Mouse (Mus musculus) CH12F3 (cell line): ENCODE measurements at regions not wholly inside any gene's neighbourhood (a gene's known extent, or its start where the extent isn't known, plus 50 kb on each side); places are given as distances from the start of the nearest gene placed in this dataset.

Experiments used
- in situ Hi-C: fragments of 300-500 bp; cut with MboI; formaldehyde crosslinking; loops from 2 replicates; pipeline ENCODE4 v1.14.3; 2020; ENCODE audit warnings: low sequenced_read_pairs

- in situ Hi-C loops, result no loop called here
Observed at GRCm38 (mm10) chr9:52323226-52323625, 154.9 kb upstream of the Zc3h12c start.

GRCm38 (mm10) chr9:52301521-52301920 is 133.1 kb upstream of the Zc3h12c start:
- in situ Hi-C loops, result loop anchor here (5.0 kb wide), 1 partner anchor 46 kb away; no protein-coding TSS in a partner anchor

- in situ Hi-C loops, result loop anchor here (25.0 kb wide), 2 partner anchors 311 to 986 kb away; no protein-coding TSS in a partner anchor
Observed at GRCm38 (mm10) chr9:52298329-52298728, 130.0 kb upstream of the Zc3h12c start.

GRCm38 (mm10) chr9:52294699-52295098 is 126.3 kb upstream of the Zc3h12c start:
- in situ Hi-C loops, result loop anchor here (25.0 kb wide), 2 partner anchors 307 to 982 kb away; no protein-coding TSS in a partner anchor

GRCm38 (mm10) chr9:52289069-52289468 is 120.7 kb upstream of the Zc3h12c start:
- in situ Hi-C loops, result loop anchor here (10.0 to 25.0 kb wide), 3 partner anchors 134 to 977 kb away; no protein-coding TSS in a partner anchor

- in situ Hi-C loops, result loop anchor here (10.0 to 25.0 kb wide), 3 partner anchors 133 to 976 kb away; no protein-coding TSS in a partner anchor
Observed at GRCm38 (mm10) chr9:52287761-52288275, 119.4 kb upstream of the Zc3h12c start.

- in situ Hi-C loops, result loop anchor here (10.0 to 25.0 kb wide), 3 partner anchors 132 to 975 kb away; no protein-coding TSS in a partner anchor
Observed at GRCm38 (mm10) chr9:52287246-52287651, 118.9 kb upstream of the Zc3h12c start.

GRCm38 (mm10) chr9:52286104-52286503 is 117.7 kb upstream of the Zc3h12c start:
- in situ Hi-C loops, result loop anchor here (10.0 to 25.0 kb wide), 3 partner anchors 131 to 974 kb away; no protein-coding TSS in a partner anchor

- in situ Hi-C loops, result loop anchor here (10.0 to 25.0 kb wide), 3 partner anchors 129 to 971 kb away; no protein-coding TSS in a partner anchor
Observed at GRCm38 (mm10) chr9:52283558-52283957, 115.2 kb upstream of the Zc3h12c start.

GRCm38 (mm10) chr9:52280995-52281394 is 112.6 kb upstream of the Zc3h12c start:
- in situ Hi-C loops, result loop anchor here (10.0 to 25.0 kb wide), 3 partner anchors 126 to 969 kb away; no protein-coding TSS in a partner anchor

GRCm38 (mm10) chr9:52280556-52280955 is 112.2 kb upstream of the Zc3h12c start:
- in situ Hi-C loops, result loop anchor here (10.0 to 25.0 kb wide), 3 partner anchors 126 to 968 kb away; no protein-coding TSS in a partner anchor

- in situ Hi-C loops, result loop anchor here (25.0 kb wide), 2 partner anchors 291 to 966 kb away; no protein-coding TSS in a partner anchor
Observed at GRCm38 (mm10) chr9:52278701-52279023, 110.3 kb upstream of the Zc3h12c start.

- in situ Hi-C loops, result loop anchor here (25.0 kb wide), 2 partner anchors 291 to 966 kb away; no protein-coding TSS in a partner anchor
Observed at GRCm38 (mm10) chr9:52277954-52278700, 109.8 kb upstream of the Zc3h12c start.

- in situ Hi-C loops, result no loop called here
Observed at GRCm38 (mm10) chr9:52273994-52274393, 105.6 kb upstream of the Zc3h12c start.

- in situ Hi-C loops, result no loop called here
Observed at GRCm38 (mm10) chr9:52272668-52273067, 104.3 kb upstream of the Zc3h12c start.

- in situ Hi-C loops, result no loop called here
Observed at GRCm38 (mm10) chr9:52271345-52272116, 103.2 kb upstream of the Zc3h12c start.

GRCm38 (mm10) chr9:52261538-52261937 is 93.2 kb upstream of the Zc3h12c start:
- in situ Hi-C loops, result no loop called here

GRCm38 (mm10) chr9:52259459-52259858 is 91.1 kb upstream of the Zc3h12c start:
- in situ Hi-C loops, result no loop called here

- in situ Hi-C loops, result no loop called here
Observed at GRCm38 (mm10) chr9:52255692-52256091, 87.3 kb upstream of the Zc3h12c start.

- in situ Hi-C loops, result no loop called here
Observed at GRCm38 (mm10) chr9:52254475-52254874, 86.1 kb upstream of the Zc3h12c start.

GRCm38 (mm10) chr9:52251455-52251854 is 83.1 kb upstream of the Zc3h12c start:
- in situ Hi-C loops, result no loop called here
